Mouse (Mus musculus) hindbrain, postnatal 0 days (tissue): ENCODE data around the gene Itpripl2. TPM values are rescaled to one million over a fixed set of nuclear protein-coding genes. Genes with fewer than 3 reads are reported as not detected.

Experiments
- ATAC-seq: fragments of 200-750 bp; cut with Nextera tagmentation; 2 replicates; pipeline ENCODE4 v1.8.0; 2017; ENCODE audit warnings: mild to moderate bottlenecking, moderate TSS enrichment, moderate library complexity
- DNase-seq: peaks from one replicate; pipeline ENCODE4 v3.0.0-alpha.2; 2015; ENCODE audit warnings: low spot score
- H3K27ac ChIP-seq: fragments of 300-500 bp; sonication (generic); 2 replicates; pipeline ENCODE4 v1.5.1; 2014; ENCODE audit warnings: mild to moderate bottlenecking
- H3K27me3 ChIP-seq: fragments of 300-500 bp; sonication (generic); 2 replicates; pipeline ENCODE4 v1.6.1; 2014; ENCODE audit warnings: low read length, mixed read lengths; ENCODE audit not compliant: insufficient read depth
- H3K36me3 ChIP-seq: fragments of 300-500 bp; sonication (generic); 2 replicates; pipeline ENCODE4 v1.6.1; 2014; ENCODE audit warnings: low read length, mixed read lengths; ENCODE audit not compliant: insufficient read depth
- H3K4me1 ChIP-seq: fragments of 300-500 bp; sonication (generic); 2 replicates; pipeline ENCODE4 v1.6.1; 2014; ENCODE audit warnings: antibody characterized with exemption, low read length, mixed read lengths; ENCODE audit not compliant: insufficient read depth
- H3K4me2 ChIP-seq: fragments of 300-500 bp; sonication (generic); 2 replicates; pipeline ENCODE4 v1.6.1; 2014; ENCODE audit warnings: low read depth, mild to moderate bottlenecking, low read length, moderate library complexity, mixed read lengths
- H3K4me3 ChIP-seq: fragments of 300-500 bp; sonication (generic); 2 replicates; pipeline ENCODE4 v1.5.1; 2014; ENCODE audit warnings: low read length
- H3K9ac ChIP-seq: fragments of 300-500 bp; sonication (generic); replicated peaks from 2 replicates; pipeline ENCODE4 v1.6.1; 2014; ENCODE audit warnings: mild to moderate bottlenecking, low read length, moderate library complexity, mixed read lengths
- H3K9me3 ChIP-seq: fragments of 300-500 bp; sonication (generic); 2 replicates; pipeline ENCODE4 v1.6.1; 2016; ENCODE audit warnings: low read length, mixed read lengths
- CTCF ChIP-seq: IDR thresholded peaks from 2 replicates; pipeline ENCODE4 v1.5.1; 2016; ENCODE audit warnings: antibody characterized with exemption, control low read depth, low read depth
- WGBS: fragments of 180-500 bp; shearing (Covaris S2); extraction: QIAGEN DNeasy Blood & Tissue Kit; methylation state at CpG from one replicate; pipeline ENCODE4 v1.1.7; 2014; 5-methylcytosine and 5-hydroxymethylcytosine counted together
- polyA plus RNA-seq: library from polyadenylated mRNA; unstranded; fragments of >200 nt; fragmentation: Nextera tagmentation; extraction: Ambion mirVana; gene quantifications from 2 replicates; pipeline ENCODE4 v1.2.1, GENCODE M21; 2015
- total RNA-seq: library from RNA; depleted of rRNA; stranded (reverse); fragments of >200 nt; gene quantifications from 2 replicates; pipeline ENCODE4 v1.2.3, GENCODE M21; 2014

Gene Itpripl2
- total and polyA plus RNA-seq, 2 experiments from 2014 or later = 0.73 to 6.1 TPM

- 89% methylated on average over 5 of the region's 5 CpGs for WGBS
- H3K4me3 ChIP-seq = no peak overlapping the region
- no peak overlapping the region for H3K27ac ChIP-seq
- H3K27me3 ChIP-seq = no peaks in the 10 kb centered on the region
- no peak overlapping the region for H3K4me2 ChIP-seq
- no peaks in the 10 kb centered on the region for H3K9me3 ChIP-seq
- no peak overlapping the region for H3K9ac ChIP-seq
- peaks cover 10% of the 10 kb centered on the region; the same call in 1 of the 2 replicates for H3K36me3 ChIP-seq
- no peaks in the 10 kb centered on the region for H3K4me1 ChIP-seq
- TF ChIP-seq CTCF = no peak
- DNase-seq (no peak), ATAC-seq (no peak)
Measured at GRCm38 (mm10) chr7:118522077-118522476, 30.3 kb upstream of the Itpripl2 start.

DNA sequence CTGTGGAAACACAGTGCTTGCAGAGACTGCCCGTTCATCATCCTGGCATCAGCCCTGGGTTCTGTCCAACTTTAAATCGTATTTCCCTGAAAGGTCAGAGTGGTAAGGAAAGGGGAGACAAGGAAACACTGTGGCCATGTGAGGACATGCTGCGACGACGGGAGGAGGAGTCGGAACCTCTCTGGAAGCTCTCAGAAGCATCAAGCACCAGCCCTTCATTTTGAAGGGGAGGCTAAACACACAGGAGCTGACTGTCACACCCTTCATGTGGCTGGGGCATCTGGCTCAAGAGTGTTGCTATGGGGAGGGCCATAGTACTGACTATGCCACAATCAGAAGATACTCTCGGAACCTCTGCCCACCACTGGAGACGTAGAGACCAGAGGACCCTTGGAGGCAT, 27.9 kb upstream of the Itpripl2 start:
- Histone ChIP-seq H3K4me1 (no peaks in the 10 kb centered on the region), H3K27ac (no peak overlapping the region), H3K9ac (no peak overlapping the region), H3K4me3 (no peak overlapping the region), H3K27me3 (no peaks in the 10 kb centered on the region), H3K9me3 (no peaks in the 10 kb centered on the region), H3K36me3 (no peaks in the 10 kb centered on the region), H3K4me2 (no peak overlapping the region)
- no peak for TF ChIP-seq CTCF
- DNase-seq (no peak), ATAC-seq (no peak)
- WGBS = 81% methylated on average over 8 of the region's 8 CpGs

GRCm38 (mm10) chr7:118518687-118519086, 26.9 kb upstream of the Itpripl2 start:
- no peaks in the 10 kb centered on the region for H3K4me1 ChIP-seq
- WGBS = 2% methylated on average over 18 of the region's 18 CpGs
- H3K9ac ChIP-seq = no peak overlapping the region
- no peaks in the 10 kb centered on the region for H3K36me3 ChIP-seq
- no peak overlapping the region for H3K27ac ChIP-seq
- no peaks in the 10 kb centered on the region for H3K27me3 ChIP-seq
- TF ChIP-seq CTCF = peak; percentile 91
- no peaks in the 10 kb centered on the region for H3K9me3 ChIP-seq
- H3K4me2 ChIP-seq = no peak overlapping the region
- DNase-seq (peak; percentile 73), ATAC-seq (peak; percentile 80)
- H3K4me3 ChIP-seq = no peak overlapping the region

- 72% methylated on average over 2 of the region's 2 CpGs for WGBS
- Histone ChIP-seq H3K4me3 (no peak overlapping the region), H3K9me3 (no peaks in the 10 kb centered on the region), H3K4me2 (no peak overlapping the region), H3K9ac (no peak overlapping the region), H3K27me3 (no peaks in the 10 kb centered on the region), H3K4me1 (no peaks in the 10 kb centered on the region), H3K36me3 (no peaks in the 10 kb centered on the region), H3K27ac (no peak overlapping the region)
- ATAC-seq (peak; percentile 50; the same call in 1 of the 2 replicates), DNase-seq (peak; percentile 15)
- TF ChIP-seq CTCF = peak; percentile 57
Measured at GRCm38 (mm10) chr7:118517819-118518218, 26.0 kb upstream of the Itpripl2 start.

- H3K9ac ChIP-seq = no peak overlapping the region
- WGBS = 74% methylated on average over 7 of the region's 7 CpGs
- no peaks in the 10 kb centered on the region for H3K4me1 ChIP-seq
- no peak overlapping the region for H3K27ac ChIP-seq
- TF ChIP-seq CTCF = no peak
- ATAC-seq = no peak
- no peaks in the 10 kb centered on the region for H3K36me3 ChIP-seq
- no peak overlapping the region for H3K4me3 ChIP-seq
- no peaks in the 10 kb centered on the region for H3K27me3 ChIP-seq
- no peak overlapping the region for H3K4me2 ChIP-seq
- no peaks in the 10 kb centered on the region for H3K9me3 ChIP-seq
- DNase-seq = no peak
Measured at GRCm38 (mm10) chr7:118508556-118508955, 16.8 kb upstream of the Itpripl2 start.

- 66% methylated on average over 4 of the region's 4 CpGs for WGBS
- no peak for TF ChIP-seq CTCF
Measured at GRCm38 (mm10) chr7:118503844-118504243, 12.1 kb upstream of the Itpripl2 start.

GRCm38 (mm10) chr7:118502333-118502732, 10.6 kb upstream of the Itpripl2 start:
- Histone ChIP-seq H3K4me1 (no peaks in the 10 kb centered on the region), H3K9ac (no peak overlapping the region), H3K4me3 (no peak overlapping the region), H3K4me2 (peak overlapping the region; percentile 22; the same call in 1 of the 2 replicates), H3K9me3 (no peaks in the 10 kb centered on the region), H3K27me3 (no peaks in the 10 kb centered on the region), H3K27ac (no peak overlapping the region), H3K36me3 (no peaks in the 10 kb centered on the region)
- WGBS = 52% methylated on average over 8 of the region's 8 CpGs
- no peak for TF ChIP-seq CTCF
- DNase-seq (peak; percentile 8), ATAC-seq (peak; percentile 56)

More at GRCm38 (mm10) chr7:118503844-118504243, 12.1 kb upstream of the Itpripl2 start:
- H3K9ac ChIP-seq = no peak overlapping the region
- no peaks in the 10 kb centered on the region for H3K36me3 ChIP-seq
- DNase-seq (no peak), ATAC-seq (no peak)
- H3K4me2 ChIP-seq = no peak overlapping the region
- H3K4me1 ChIP-seq = no peaks in the 10 kb centered on the region
- no peaks in the 10 kb centered on the region for H3K27me3 ChIP-seq
- H3K4me3 ChIP-seq = no peak overlapping the region
- no peaks in the 10 kb centered on the region for H3K9me3 ChIP-seq
- no peak overlapping the region for H3K27ac ChIP-seq
